Mouse (Mus musculus) kidney, adult 8-10 months (tissue): ENCODE data around the gene Acy3.
A peak's percentile ranks its signal among the peaks of the same experiment; 100 is the strongest.

Source experiments
- DNase-seq, 2 experiments: peaks; one replicate each; pipeline ENCODE4 v3.0.0; 2022

The Acy3 gene

DNA sequence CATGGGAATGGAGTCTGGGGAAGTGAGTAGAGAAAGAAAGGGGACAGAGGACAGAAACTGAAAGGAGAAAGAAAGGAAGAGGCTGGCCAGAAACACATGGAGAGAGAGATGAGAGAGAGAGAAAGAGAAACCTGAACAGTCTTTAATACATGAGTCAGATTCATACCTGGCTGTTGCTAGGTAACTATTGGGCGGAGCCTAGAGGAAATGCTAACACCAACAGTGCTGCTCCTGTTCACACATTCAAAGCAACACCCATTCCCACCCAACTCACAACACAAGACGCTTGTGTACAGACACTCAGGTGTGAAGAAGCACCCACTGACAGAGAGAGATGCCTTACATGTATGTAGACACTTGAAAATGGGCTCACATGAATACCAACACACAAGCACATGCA lies 10.5 kb upstream of the Acy3 start:
- no peak for DNase-seq

DNA sequence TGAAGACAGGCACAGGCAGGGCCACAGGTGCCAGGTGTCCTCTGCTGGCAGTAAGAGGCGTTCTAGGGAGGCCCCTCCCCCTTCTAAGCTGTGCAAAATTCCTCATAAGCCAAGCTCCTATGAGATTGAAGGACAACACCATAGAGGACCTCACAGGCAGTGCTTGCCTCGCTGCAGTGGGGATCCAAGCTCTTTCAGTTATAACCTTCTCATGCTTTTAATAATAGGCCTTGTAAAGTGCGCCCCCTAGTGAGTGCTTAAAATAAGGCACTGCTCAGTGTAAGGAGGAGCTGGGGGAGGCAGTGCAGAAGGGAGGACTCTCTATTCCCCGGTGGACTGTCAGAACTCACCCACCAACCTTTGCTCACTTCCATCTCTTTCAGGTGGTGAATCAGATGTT lies 6.1 kb upstream of the Acy3 start:
- DNase-seq, result peak; percentile 78 to 89

DNA sequence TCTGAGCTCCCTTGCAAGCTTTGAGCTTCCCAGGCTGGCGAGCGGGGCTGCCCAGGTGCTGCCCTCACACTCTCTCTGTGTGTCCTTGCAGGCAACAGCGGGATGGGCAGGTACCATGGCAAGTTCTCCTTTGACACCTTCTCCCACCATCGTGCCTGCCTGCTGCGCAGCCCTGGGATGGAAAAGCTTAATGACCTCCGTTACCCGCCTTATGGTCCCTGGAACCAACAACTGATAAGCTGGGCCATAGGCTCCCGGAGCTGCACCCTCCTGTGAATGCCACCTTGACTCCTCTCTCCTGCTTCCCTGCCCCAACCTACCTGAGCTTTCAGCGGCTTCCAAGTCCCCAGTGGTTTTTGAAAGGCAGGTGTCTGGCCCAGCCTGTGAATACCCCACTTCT lies 5.5 kb upstream of the Acy3 start:
- DNase-seq, result no peak

DNA sequence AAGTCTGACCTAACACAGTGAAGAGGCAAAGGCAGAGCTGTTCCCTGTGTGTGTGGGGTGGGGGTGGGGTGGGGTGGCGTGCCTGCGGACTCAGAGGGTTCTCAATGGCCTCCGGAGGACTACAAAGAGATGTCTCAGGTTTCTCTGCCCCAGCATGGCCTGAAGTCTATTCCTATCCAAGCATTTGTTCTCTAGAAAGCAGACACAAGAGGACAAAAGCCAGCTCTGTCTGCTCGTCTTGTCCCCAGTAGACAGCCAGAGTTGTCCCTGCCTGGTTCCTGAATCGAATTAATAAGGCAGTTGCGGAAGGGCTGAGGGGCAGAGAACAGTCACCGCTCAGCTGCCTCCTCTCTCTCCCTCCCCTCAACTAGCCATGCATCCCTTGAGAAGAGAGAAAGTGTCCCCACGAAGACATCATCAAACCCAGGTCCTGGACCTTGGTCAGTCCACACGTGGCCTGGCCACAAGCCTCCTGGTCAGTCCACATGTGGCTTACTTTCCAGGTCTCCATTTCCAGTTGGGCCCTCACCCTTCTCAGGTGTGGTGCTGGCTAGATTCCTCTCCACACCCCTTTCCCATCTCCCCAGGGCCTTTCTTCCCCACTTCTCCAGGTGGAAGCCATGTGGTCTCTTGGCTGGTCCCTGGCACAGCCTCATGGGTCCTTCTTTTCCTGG lies 2.7 kb upstream of the Acy3 start:
- DNase-seq, result peak in 1 of 2 experiments; percentile 38

DNA sequence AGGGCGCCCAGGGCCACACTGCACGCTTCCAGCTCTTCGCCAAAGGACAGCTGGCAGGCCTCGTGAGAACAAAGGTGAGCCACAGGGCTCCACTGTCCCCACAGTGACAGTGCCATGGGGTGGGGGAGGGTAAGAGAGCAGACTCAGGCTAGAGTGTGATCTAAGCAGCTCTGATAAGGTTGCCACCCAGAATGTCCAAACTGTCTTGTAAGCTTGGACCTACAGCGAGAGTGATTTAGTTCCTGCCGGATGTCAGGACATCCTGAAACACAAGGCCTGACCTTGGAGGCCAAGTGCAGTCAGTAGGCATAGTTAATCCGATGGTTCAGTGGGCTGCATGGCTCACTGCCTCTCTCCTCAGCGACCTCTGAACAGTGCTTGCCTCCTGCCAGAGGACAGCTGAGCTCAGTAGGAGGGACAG lies 1.1 kb upstream of the Acy3 start:
- peak; percentile 91 to 93 for DNase-seq

DNA sequence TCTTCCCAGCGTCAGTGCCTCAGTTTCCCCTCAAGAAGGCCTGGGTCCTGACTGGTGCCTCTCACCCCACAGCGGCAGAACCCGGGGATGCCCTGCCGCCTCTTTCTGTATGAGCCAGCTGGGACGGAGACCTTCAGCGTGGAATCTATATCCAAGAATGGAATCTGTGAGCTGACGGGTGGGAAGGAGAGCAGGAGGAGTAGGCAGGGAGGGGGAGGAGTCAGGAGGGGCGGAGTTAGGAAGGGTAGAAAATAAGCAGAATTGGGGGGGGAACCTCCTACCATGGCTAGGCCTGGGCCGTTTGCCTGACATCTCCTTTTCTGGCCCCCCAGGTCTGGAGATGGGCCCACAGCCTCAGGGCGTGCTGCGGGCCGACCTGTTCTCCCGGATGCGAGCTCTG lies 1.7 kb downstream of the Acy3 start:
- DNase-seq, result peak in 1 of 2 experiments; percentile 50

DNA sequence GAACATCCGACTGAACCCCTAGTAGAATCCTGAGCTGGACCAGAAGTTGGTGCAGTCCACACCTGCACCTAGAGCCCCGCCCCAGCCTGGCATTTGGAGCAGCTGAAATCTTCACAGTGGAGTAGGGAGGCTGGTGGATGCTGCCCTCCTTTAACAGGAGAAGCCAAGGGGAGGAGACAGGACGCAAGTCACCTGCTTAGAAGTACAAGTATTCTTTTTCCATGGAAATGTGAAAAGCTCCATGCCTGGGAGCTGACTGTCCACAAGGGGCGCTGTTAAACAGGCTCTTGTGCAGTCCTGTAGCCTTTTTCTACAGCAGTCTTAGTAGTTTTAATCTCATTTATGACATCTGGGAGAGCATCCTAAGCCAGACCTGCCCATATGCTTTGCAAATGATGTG lies 2.4 kb downstream of the Acy3 start:
- DNase-seq, result peak in 1 of 2 experiments; percentile 49

DNA sequence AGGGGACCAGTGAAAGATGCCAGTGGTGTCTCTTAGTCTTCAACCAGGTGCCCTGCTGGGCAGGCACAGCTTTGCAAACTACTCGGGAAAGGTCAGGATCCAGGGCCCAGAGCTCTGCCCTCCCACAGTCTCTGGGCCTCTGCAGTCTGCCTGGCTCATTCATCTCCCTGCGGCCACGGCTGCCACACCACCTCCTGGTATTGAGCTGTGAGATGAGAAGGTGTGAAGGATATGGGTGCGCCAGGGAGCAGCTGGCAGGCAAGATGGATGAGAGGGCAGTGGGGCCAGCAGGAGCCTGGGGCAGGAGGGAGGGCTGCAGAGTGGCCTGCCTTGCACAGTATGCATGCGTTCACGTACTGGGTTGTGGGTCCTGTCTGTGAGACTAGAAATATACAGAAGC lies 4.4 kb downstream of the Acy3 start:
- DNase-seq, result no peak

DNA sequence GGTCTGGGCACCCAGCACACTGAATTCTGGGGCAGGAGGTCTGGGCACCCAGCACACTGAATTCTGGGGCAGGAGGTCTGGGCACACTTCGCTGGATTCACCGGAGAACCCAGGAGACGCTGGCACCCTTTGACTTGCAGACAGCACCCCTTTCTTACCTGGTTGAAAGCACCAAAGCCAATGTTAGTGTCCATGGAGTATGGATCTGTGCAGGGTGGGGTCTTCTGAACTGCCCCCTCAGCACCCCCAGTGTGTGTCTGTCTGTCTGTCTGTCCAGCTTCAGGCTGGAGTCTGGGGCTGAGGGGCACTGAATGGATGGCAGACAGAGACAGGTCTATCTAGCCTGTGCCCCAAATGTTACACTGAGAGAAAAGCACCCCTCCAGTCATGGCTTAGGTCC lies 5.2 kb downstream of the Acy3 start:
- DNase-seq, result no peak

DNA sequence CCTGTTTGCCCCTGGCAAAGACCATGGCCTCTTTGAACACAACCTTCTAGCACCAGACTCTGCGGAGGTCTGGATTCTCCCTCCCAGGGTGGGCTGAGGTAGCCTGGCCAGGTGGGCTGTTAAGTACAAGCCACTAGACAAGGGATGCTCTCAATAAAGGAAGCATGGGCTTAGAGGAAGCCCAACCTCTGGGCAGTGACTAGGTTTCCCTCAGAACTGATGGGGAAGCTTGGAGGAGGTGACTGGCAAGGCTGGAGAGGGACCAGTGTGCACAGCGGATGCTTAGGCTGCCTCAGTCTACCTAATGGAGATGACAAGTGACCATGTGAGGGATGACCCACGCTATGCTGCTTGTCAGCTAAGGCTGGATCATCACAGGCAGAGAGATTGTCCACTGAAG lies 5.6 kb downstream of the Acy3 start:
- DNase-seq, result peak in 1 of 2 experiments; percentile 48

DNA sequence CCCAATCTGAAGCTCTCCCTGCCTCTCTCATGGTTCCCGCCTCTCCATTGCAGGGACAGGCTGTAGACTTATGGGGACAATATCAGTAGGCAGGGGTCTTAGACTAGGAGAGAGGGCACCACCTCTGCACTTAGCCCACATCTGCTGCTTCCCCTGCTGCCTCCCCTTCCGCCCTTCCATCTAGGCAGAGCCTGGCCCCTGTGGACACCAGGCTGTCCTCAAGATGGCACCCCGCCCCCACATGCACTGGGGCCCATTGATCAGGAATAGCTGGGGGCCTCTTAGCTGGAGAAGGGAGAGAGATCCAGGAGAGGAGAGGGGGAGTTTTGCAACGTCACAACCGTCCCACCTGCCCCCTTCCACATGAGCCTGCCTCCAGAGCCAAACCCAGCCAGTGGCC lies 6.0 kb downstream of the Acy3 start, which contains the start of gene Tbx10:
Gene Tbx10 (plus strand): TSS at position 337 of the 400 bp plus-strand sequence.
- DNase-seq, result peak in 1 of 2 experiments; percentile 51

DNA sequence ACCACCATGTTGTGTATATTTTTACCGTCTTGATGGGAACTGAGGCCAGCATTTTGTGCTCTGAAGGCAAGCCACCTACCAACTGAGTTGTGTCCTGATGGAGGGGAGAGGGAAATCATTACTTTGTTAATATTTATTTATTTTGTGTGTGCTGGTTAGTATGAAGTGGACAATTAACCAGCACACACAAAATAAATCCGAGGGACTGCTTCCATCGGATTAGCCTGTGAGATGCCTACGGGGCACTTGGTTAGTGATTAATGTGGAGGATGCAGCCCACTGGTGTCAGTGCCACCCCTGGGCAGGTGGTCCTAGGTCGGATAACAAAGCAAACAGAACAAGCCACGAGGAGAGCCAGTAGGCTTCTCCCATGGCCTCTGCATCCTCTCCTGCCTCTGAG lies 8.6 kb downstream of the Acy3 start:
- DNase-seq, result peak in 1 of 2 experiments; percentile 42

DNA sequence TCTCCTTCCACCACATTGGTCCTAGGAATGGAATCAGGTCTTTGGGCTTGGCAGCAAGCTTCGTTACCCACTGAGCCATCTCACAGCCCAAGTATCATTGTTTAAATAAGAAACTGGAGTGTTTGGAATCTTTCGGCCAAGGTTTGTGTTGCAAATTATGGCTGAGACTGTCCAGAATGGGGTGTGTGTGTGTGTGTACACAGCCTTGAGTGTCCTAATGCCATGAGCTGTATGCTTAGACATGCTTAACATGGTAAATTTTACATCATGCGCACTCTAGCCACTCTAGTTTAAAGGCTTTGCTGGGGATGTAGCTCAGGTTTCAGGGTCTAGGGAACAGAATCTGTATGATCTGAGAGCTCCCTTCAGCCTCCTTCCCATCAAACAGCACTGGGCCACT lies 9.1 kb downstream of the Acy3 start:
- no peak for DNase-seq

DNA sequence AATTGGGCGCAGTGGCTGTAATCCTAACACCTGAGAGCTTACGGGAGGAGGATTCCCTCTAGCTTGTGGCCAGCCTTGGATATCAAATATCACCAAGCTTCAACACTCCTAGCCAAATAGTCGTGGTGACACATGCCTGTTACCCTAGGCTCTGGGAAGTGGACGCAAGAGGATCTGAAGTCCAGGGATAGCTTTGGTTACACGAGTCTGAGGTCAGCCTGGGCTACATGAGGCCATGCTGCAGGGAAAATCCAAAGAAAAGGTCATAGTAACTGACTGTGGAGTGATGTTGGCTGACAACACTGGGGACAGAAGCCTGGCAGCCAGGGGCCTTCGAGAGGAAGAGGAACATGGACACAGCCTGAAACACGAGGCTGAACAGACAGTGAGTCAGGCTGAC lies 9.7 kb downstream of the Acy3 start:
- no peak for DNase-seq

DNA sequence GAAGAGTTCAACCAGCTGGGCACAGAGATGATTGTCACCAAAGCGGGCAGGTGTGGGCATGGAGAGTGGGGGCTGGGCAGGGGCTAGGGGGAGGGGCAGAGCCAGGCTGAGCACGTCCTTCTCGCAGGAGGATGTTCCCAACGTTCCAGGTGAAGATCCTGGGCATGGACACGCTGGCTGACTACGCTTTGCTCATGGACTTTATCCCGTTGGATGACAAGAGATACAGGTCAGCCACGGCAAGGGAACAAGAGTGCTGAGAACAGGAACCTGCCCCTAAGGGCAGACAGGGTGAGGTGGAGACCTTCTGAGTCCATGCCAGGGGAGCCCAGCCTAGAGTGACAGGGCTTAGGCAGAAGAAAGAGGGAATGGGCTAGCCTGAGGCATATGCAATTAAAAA lies 10.4 kb downstream of the Acy3 start:
- DNase-seq, result peak in 1 of 2 experiments; percentile 59

DNA sequence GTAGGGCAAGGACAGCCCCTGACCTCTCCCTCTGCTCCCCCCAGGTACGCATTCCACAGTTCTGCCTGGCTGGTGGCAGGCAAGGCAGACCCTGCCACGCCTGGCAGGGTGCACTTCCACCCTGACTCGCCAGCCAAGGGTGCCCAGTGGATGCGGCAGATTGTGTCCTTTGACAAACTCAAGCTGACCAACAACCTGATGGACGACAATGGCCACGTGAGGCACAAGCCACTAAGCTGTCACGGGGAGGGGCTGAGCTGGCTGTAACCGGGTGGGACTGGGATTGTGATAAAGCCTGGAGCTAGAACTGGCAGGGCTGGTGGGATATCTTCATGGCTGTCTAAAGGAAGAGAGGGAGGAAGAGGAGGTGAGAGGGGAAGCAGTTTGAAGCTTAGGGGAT lies 10.9 kb downstream of the Acy3 start:
- DNase-seq, result no peak

DNA sequence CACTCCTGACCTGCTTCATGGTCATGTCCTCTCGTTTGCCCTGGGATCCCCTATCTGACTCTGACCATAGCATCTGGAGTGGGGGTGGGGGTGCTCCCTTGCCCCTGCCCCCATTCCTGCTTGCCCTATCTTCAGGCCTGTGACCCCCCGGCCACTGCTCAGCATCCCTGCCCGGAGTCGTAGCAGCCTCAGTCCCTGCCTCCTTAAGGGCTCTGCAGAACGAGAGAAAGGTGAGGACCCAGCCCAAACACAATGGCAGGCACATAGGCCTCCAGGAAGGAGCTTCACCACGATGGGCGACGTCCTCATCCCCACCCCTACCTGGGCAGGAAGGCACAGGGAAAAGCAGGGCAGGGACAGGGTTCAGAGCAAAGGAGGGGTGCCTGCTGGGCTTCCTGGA lies 12.0 kb downstream of the Acy3 start:
- no peak for DNase-seq

DNA sequence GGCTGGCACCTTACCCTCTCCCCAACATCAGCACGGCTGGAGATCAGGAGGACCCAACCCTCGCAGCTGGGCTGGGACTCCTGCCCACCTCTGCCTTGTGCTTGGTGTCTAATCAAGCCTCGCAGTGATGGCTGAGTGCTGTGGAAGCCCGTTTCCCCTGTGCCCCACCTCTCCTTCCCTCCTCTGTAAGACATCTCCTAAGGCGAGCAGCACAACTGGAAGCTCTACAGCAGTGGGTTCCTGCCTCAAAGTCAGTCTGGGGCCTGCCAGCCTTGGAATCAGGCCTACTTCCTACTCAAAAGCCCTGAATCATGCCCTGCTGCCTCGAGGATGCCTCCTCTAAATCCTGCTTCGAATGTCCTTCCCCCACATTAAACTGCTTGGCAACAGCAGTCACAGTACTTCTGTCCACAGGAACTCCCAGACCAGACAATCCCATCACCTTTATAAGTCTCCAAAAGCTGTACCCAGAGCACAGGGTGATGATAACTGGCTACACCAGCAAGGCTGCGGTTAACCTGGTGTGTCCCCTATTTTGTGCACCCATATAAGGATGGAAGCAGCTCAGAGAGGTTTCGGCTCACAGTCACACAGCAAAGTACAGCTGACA lies 12.9 kb downstream of the Acy3 start:
- DNase-seq, result no peak

DNA sequence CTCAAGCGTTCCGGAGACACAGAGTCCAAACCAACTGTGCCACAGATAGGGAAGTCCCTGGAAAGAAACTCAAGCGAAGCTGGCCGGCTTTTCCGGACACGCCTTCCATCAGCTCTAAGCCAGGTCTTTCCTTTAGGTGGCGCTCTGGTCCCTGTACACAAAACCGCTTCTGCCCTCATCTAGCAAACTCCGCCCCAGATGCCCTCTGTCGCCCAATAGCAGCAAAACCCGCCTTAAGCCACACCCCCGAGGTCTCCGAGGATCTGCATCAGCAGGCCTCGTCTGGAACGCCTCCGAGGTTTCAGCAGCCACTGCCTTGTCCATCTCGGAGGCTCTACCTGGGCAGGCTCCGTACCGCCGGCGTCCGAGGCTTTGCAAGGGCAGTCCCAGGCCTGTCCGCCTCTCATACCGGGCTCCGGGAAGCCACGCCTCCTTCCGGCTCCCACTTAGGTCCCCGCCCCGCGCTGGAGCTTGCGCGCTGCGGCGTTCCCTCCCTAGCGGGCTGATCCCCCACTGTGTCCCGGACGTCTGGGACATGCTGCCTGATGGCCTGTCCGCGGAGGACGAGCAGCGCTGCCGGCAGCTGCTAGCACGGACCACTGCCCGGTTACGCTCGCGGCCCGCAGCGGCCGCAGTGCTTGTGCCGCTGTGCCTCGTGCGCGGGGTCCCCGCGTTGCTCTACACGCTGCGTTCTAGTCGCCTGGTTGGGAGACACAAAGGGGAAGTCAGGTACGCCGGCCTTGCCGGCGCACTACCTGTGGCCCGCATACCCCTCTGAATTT lies 13.9 kb downstream of the Acy3 start, which contains the start of the genes Nudt8 and Gm49405:
Gene Nudt8 (plus strand): TSS at position 462 of the 782 bp plus-strand sequence.
Gene Gm49405 (plus strand): TSS at position 508 of the 782 bp plus-strand sequence.
- peak; percentile 98 for DNase-seq

DNA sequence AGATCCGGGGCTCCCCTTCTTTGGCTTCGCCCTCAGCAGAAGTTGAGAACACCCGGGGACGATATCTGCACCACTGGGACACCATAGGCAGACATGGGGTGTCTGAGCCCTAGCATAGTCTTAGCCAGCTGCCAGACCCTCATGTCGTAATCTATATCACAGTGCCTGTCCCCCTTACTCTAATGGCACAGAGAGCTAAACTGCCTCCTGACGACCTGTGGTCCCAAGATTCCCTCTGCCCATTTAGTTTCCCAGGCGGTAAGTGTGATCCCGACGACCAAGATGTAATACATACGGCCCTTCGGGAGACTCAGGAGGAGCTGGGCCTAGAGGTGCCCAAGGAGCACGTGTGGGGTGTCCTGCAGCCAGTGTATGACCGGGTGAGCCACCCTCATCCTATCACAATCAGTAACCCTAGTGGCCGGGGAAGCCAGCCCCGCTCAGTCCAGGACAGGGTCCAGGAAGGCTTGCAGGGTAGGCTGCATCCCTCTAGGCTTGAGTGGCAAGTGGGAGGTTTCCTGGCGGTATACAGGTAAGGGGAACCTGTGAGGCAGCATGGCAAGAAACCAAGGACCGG lies 14.7 kb downstream of the Acy3 start:
- DNase-seq, result no peak

DNA sequence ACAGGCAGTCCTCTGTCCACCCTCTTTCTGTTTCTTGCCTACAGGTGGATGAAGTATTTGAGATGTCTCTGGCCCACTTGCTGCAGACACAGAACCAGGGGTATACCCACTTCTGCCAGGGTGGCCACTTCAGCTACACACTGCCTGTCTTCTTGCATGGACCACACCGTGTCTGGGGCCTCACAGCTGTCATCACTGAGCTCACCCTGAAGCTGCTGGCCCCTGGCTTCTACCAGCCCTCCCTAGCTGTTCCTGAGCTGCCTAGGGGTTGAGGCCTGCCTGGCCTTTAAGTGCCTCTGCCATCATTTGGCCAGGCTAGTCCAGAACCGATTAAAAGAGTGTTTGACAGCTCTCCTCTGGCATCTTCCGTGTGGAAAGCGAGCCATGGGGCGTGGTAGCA lies 15.4 kb downstream of the Acy3 start:
- no peak for DNase-seq

DNA sequence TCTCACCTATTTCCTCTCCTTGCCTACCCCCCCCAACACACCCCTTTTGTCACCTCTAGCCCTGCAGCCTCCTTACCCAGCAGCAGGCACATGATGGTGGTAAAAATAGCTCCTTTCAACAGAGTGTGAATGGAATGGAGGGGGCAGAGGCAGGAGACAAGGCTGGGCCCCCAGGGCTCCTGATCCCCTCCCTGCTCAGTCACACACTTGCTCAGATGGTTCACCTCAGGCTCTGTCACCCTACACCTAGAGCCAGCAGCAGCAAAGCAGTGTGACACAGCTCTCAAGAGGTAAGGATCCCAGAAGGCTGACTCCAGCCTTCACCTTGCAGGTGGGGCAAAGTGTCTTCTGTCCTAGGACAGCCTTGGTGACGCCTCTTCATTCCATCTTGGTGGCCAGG lies 16.7 kb downstream of the Acy3 start, which contains the start of gene Doc2g:
Gene Doc2g (plus strand): TSS at position 202 of the 400 bp plus-strand sequence.
- DNase-seq, result no peak

DNA sequence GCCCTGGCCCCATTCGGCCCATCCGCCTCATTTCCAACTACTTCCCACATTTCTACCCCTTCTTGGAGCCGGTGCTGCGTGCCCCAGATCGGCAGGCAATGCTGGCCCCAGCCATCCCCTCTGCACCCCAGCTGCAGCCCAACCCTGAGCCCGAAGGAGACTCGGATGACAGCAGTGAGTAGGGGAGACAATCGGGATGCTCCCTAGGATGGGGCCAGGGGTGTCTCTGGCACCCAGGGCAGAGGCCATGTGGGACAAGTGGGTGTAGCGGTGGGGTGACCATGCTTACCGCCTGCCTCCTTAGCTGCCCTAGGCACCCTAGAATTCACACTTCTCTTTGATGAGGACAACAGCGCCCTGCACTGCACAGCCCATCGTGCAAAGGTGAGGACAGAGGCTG lies 17.3 kb downstream of the Acy3 start:
- DNase-seq, result no peak
